Mouse (Mus musculus): Measurements from ENCODE around the gene Clic1. TPM values are rescaled to one million over a fixed set of nuclear protein-coding genes. Genes with fewer than 3 reads are reported as not detected.
A peak's percentile ranks its signal among the peaks of the same experiment; 100 is the strongest.

Gene Clic1
- polyA plus RNA-seq, 1 experiment = not detected

DNA sequence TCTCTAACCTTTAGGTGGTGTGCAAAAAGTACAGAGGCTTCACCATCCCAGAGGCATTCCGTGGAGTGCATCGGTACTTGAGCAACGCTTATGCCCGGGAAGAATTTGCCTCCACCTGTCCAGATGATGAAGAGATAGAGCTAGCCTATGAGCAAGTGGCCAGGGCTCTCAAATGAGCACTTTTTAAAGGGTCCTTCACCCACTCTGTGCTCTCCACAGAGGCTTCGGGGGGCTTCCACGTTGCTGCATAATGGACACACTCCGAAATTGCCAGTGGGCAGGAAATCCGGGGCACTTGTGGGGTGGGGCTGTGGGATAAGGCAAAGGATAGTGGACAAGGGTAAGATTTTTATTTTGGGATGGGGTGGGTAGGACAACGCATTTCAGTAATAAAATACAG is 8.6 kb downstream of the Clic1 start:
- Histone ChIP-seq H3K27ac (ENCODE audit: insufficient read depth, low read depth, low read length) (no peak overlapping the region), H3K4me3 (ENCODE audit: insufficient read depth, low read depth, low read length) (no peak overlapping the region), H3K4me1 (ENCODE audit: control insufficient read depth, insufficient read depth, low read length) (peaks cover 10% of the 10 kb centered on the region; the same call in 1 of the 2 replicates)
- WGBS = 71% methylated on average over 9 of the region's 9 CpGs
- TF ChIP-seq POLR2A (IDR thresholded peaks at IDR 0.05; ENCODE audit: insufficient read depth, low read depth, low read length) (no peak), CTCF (IDR thresholded peaks at IDR 0.05; ENCODE audit: insufficient read depth, low read depth, low read length) (no peak)

DNA sequence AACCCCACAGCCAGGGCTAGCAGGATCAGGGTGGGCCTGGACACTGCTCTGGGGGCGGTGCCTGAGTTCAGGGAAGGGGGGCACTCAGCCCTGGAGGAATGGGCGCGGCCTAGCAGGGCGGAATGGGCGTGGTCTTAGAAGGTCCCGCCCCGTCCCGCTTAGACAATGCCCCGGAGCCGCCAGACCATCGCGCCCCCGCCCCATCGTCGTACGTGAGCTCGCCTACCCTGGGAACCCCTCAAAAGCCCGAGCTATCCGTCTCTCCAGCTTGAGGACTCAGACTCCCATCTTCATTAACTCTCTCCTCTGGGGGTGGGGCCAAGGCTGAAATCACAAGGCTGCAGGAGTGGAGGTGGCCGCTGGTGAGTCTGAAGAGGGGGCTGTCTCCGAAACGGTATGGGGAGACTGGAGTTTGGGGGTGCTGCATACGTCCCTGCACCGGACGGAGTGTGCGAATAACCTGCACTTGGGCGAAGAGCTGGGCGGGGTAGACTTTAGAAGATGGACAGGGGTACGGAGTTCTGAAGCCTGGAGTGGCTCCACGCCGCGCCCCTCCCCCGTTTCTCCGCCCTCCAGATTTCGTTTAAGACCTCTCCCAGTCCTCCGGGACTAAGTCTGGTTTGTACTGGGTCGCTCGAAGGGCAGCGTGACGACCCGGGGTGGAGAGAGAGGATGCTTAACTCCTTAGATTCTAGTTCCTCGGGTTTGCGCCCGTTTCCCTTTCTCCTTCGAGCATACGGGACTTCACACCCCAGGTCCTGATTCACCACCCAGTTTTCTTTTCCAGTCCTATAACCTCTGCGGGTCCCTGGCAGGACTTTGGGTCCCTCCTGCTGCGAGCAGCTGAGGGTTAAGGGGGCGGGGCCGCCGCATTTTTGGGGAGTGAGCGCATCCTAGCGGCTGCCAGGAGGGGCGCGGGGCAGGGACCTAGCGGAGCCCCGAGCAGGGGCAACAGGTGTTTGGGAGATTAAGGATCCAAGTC is 9.4 kb downstream of the Clic1 start, which contains the start of gene Ddah2:
TSS of gene Ddah2 (plus strand) at position 125 of the 982 bp plus-strand sequence.
- Histone ChIP-seq H3K4me1 (ENCODE audit: control insufficient read depth, insufficient read depth, low read length) (peaks cover 10% of the 10 kb centered on the region; the same call in 1 of the 2 replicates), H3K27ac (ENCODE audit: insufficient read depth, low read depth, low read length) (peak within 1 kb of the TSS; percentile 4; the same call in 1 of the 2 replicates), H3K4me3 (ENCODE audit: insufficient read depth, low read depth, low read length) (peak within 1 kb of the TSS; percentile 78)
- TF ChIP-seq POLR2A (IDR thresholded peaks at IDR 0.05; ENCODE audit: insufficient read depth, low read depth, low read length) (no peak; the same call in 1 of the 2 replicates), CTCF (IDR thresholded peaks at IDR 0.05; ENCODE audit: insufficient read depth, low read depth, low read length) (peak; percentile 86)
- under 1% methylated on average over 57 of the region's 57 CpGs for WGBS

GRCm38 (mm10) chr17:35060071-35060470 is 10.3 kb downstream of the Clic1 start:
- H3K4me3 ChIP-seq (ENCODE audit: insufficient read depth, low read depth, low read length) = peak overlapping the region; percentile 78; the same call in 1 of the 2 replicates
- no peak overlapping the region for H3K27ac ChIP-seq (ENCODE audit: insufficient read depth, low read depth, low read length)
- H3K4me1 ChIP-seq (ENCODE audit: control insufficient read depth, insufficient read depth, low read length) = peaks cover 12% of the 10 kb centered on the region; the same call in 1 of the 2 replicates
- 15% methylated on average over 14 of the region's 14 CpGs for WGBS
- no peak for TF ChIP-seq POLR2A (IDR thresholded peaks at IDR 0.05; ENCODE audit: insufficient read depth, low read depth, low read length)
- TF ChIP-seq CTCF (IDR thresholded peaks at IDR 0.05; ENCODE audit: insufficient read depth, low read depth, low read length) = no peak

GRCm38 (mm10) chr17:35060737-35061297 is 11.1 kb downstream of the Clic1 start:
- H3K27ac ChIP-seq (ENCODE audit: insufficient read depth, low read depth, low read length) = no peak overlapping the region
- WGBS = 73% methylated on average over 22 of the region's 22 CpGs
- H3K4me3 ChIP-seq (ENCODE audit: insufficient read depth, low read depth, low read length) = no peak overlapping the region
- peaks cover 18% of the 10 kb centered on the region; the same call in 1 of the 2 replicates for H3K4me1 ChIP-seq (ENCODE audit: control insufficient read depth, insufficient read depth, low read length)
- no peak for TF ChIP-seq POLR2A (IDR thresholded peaks at IDR 0.05; ENCODE audit: insufficient read depth, low read depth, low read length)
- no peak for TF ChIP-seq CTCF (IDR thresholded peaks at IDR 0.05; ENCODE audit: insufficient read depth, low read depth, low read length)

DNA sequence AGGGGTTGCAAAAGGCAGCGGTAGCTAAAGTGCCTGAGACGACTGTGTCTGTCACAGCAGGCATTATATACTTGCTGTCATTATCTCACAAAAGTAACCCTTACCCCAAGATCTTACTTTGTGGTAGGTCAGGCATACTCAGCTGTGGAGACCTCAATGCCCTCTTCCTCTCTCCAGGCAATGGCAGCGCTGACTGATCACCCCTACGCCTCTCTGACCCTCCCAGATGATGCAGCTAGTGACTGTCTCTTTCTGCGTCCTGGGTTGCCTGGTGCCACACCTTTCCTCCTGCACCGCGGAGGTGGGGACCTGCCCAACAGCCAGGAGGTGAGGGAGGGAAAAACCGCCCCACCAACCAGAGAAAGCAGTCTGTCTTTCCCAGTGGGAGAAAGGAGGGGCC is 11.5 kb downstream of the Clic1 start:
- Histone ChIP-seq H3K4me3 (ENCODE audit: insufficient read depth, low read depth, low read length) (no peak overlapping the region), H3K27ac (ENCODE audit: insufficient read depth, low read depth, low read length) (no peak overlapping the region), H3K4me1 (ENCODE audit: control insufficient read depth, insufficient read depth, low read length) (peaks cover 18% of the 10 kb centered on the region; the same call in 1 of the 2 replicates)
- TF ChIP-seq POLR2A (IDR thresholded peaks at IDR 0.05; ENCODE audit: insufficient read depth, low read depth, low read length) (no peak), CTCF (IDR thresholded peaks at IDR 0.05; ENCODE audit: insufficient read depth, low read depth, low read length) (no peak)
- WGBS = 81% methylated on average over 8 of the region's 8 CpGs

DNA sequence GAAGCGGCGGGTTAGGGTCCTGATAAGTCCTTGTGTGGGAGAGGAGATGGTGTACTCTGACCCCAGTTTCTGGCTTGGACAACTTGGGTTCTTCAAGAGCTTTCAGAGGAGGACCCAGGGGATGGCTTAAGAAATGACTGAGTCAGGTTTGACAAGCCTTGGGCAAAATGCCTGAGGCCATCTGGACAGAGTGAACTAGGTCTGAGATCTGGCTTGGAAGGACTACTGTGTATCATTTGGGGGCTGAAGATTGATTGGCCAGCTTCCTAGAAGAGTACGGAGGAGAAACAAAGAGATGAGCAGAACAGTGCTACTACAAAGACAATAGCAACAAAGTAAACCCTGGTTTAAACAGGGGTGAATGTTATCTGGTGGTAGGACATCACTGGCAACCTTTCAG is 13.7 kb downstream of the Clic1 start:
- peaks cover 18% of the 10 kb centered on the region; the same call in 1 of the 2 replicates for H3K4me1 ChIP-seq (ENCODE audit: control insufficient read depth, insufficient read depth, low read length)
- H3K4me3 ChIP-seq (ENCODE audit: insufficient read depth, low read depth, low read length) = no peak overlapping the region
- no peak overlapping the region for H3K27ac ChIP-seq (ENCODE audit: insufficient read depth, low read depth, low read length)
- TF ChIP-seq POLR2A (IDR thresholded peaks at IDR 0.05; ENCODE audit: insufficient read depth, low read depth, low read length) (no peak), CTCF (IDR thresholded peaks at IDR 0.05; ENCODE audit: insufficient read depth, low read depth, low read length) (no peak)
- WGBS = 93% methylated on average over 3 of the region's 3 CpGs

DNA sequence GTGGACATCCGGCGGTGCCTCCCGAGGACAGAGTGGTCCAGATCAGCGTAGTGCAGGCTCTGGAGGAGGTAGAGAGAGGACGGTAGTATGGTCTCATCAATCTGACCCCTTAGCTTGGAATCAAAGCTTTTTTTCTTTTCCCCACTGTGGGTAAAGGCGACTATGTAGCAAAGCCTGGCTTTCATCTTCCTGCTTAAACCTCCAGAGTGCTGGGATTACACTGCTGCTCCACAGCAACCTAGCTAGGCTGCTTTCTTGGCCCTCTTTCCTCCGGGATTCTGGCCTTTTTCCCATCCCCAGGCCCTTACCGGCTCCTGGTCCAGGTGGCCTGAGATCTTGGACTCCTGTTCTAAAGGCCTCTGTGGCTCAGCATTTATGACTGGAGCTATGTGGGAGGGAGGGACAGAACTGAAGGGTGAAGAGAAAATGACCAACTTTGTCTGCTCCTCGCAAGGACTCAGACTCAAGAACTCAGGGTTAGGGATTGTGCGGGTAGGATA is 14.7 kb downstream of the Clic1 start:
- TF ChIP-seq POLR2A (IDR thresholded peaks at IDR 0.05; ENCODE audit: insufficient read depth, low read depth, low read length) (no peak), CTCF (IDR thresholded peaks at IDR 0.05; ENCODE audit: insufficient read depth, low read depth, low read length) (no peak)
- 59% methylated on average over 10 of the region's 10 CpGs for whole genome bisulfite sequencing
- no peak overlapping the region for H3K27ac ChIP-seq (ENCODE audit: insufficient read depth, low read depth, low read length)

DNA sequence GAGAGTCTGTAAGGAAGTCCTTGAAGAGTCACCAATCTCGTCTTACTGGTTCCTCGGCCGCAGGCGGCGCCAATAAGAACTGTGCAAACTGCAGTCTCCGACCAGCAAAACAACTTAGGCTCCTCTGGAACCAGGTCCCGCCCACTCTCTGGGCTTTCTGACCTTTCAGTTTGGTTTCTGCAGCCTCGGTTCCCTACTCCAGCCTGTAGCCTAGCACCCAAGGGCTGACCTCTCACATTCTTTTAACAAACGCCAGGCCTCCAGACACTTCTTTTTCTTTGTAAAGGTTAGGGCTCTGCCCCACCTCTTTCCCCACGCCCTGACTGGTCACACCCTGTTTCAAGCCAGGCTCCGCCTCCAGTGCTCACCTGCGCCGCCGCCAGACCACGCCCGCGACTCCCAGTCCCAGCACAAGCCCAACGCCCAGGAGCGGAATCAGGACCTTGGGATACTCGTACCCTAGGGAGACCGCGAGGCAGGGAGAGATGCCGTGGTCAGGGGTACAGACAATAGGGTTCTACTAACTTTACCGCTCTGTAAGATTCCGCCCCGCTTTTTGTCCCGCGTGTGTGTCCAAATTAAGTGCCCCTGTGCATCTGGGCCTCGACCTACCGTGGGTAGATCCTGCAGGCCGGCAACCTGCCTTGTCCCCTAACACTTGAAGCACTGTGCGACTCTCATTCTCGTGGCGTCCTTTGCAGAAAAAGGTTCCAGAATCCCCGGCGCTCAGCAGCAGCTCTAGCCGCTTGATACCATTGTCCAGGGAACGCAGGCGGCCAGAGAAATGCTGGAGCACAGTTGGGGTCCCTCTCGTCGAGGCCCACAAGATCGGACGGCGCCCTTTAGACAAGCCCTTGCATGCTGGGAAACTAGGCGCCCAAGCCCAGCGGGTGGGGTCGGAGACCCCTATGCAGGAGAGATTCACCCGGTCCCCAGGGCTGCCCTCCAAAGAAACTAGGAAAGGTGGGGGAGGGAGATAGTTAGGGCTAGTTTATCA is 15.5 kb downstream of the Clic1 start, which contains the start of gene Ly6g6c:
TSS of gene Ly6g6c (plus strand) at position 438 of the 997 bp plus-strand sequence.
- Histone ChIP-seq H3K4me3 (ENCODE audit: insufficient read depth, low read depth, low read length) (no peak within 1 kb of the TSS), H3K27ac (ENCODE audit: insufficient read depth, low read depth, low read length) (no peak within 1 kb of the TSS)
- 16% methylated on average over 48 of the region's 48 CpGs for WGBS

More for the DNA sequence above, 14.7 kb downstream of the Clic1 start:
- Histone ChIP-seq H3K4me3 (ENCODE audit: insufficient read depth, low read depth, low read length) (no peak overlapping the region), H3K4me1 (ENCODE audit: control insufficient read depth, insufficient read depth, low read length) (peaks cover 14% of the 10 kb centered on the region; the same call in 1 of the 2 replicates)

More for the DNA sequence above, 15.5 kb downstream of the Clic1 start, which contains the start of gene Ly6g6c:
- peaks cover 9% of the 10 kb centered on the region; the same call in 1 of the 2 replicates for H3K4me1 ChIP-seq (ENCODE audit: control insufficient read depth, insufficient read depth, low read length)
- no peak for TF ChIP-seq CTCF (IDR thresholded peaks at IDR 0.05; ENCODE audit: insufficient read depth, low read depth, low read length)

Data from olfactory bulb, adult 2 months (tissue).